Mouse (Mus musculus): ENCODE results near the gene Yeats4. TPM values are rescaled to one million over a fixed set of nuclear protein-coding genes. Genes with fewer than 3 reads are reported as not detected.
A peak's percentile ranks its signal among the peaks of the same experiment; 100 is the strongest.

Yeats4 gene
- polyA plus RNA-seq, 1 experiment: 27.8 TPM

- Histone ChIP-seq H3ac (ENCODE audit: control insufficient read depth, insufficient read length) (no peak overlapping the region), H3K27me3 (ENCODE audit: control insufficient read depth, insufficient read depth, insufficient read length) (peaks cover 35% of the 10 kb centered on the region), H3K4me3 (no peak overlapping the region), H3K36me3 (ENCODE audit: control insufficient read depth, insufficient read depth) (no peaks in the 10 kb centered on the region), H3K79me2 (ENCODE audit: control insufficient read depth, insufficient read depth) (no peaks in the 10 kb centered on the region), H3K4me2 (ENCODE audit: low read depth) (no peak overlapping the region)
- TF ChIP-seq REST (IDR thresholded peaks at IDR 0.05; ENCODE audit: insufficient read depth, insufficient read length) (no peak), MYOD1 (IDR thresholded peaks at IDR 0.05; ENCODE audit: control insufficient read depth in 1 of 3, insufficient read length in 2 of 3, low read depth in 2 of 3) (no peak), MYOG (IDR thresholded peaks at IDR 0.05; ENCODE audit: control insufficient read depth in 1 of 3, insufficient read depth in 1 of 3, insufficient read length in 2 of 3, low read depth in 2 of 3) (no peak), TCF12 (IDR thresholded peaks at IDR 0.05; ENCODE audit: insufficient read depth, poor library complexity, severe bottlenecking) (no peak), TCF3 (IDR thresholded peaks at IDR 0.05; ENCODE audit: insufficient read length, low read depth) (no peak), CEBPB (IDR thresholded peaks at IDR 0.05; ENCODE audit: insufficient read depth, poor library complexity, severe bottlenecking) (no peak), USF1 (IDR thresholded peaks at IDR 0.05; ENCODE audit: low read depth) (no peak), POLR2A (IDR thresholded peaks at IDR 0.05; ENCODE audit: insufficient read length, low read depth) (no peak), E2F4 (IDR thresholded peaks at IDR 0.05; ENCODE audit: insufficient read depth) (no peak), MAX (IDR thresholded peaks at IDR 0.05; ENCODE audit: low read depth) (no peak)
Measured at GRCm38 (mm10) chr10:117235866-117236265, 11.6 kb upstream of the Yeats4 start.

GRCm38 (mm10) chr10:117234825-117235224, 10.5 kb upstream of the Yeats4 start:
- TF ChIP-seq CEBPB (IDR thresholded peaks at IDR 0.05; ENCODE audit: insufficient read depth, poor library complexity, severe bottlenecking) (no peak), TCF3 (IDR thresholded peaks at IDR 0.05; ENCODE audit: insufficient read length, low read depth) (no peak), MYOD1 (IDR thresholded peaks at IDR 0.05; ENCODE audit: control insufficient read depth in 1 of 3, insufficient read length in 2 of 3, low read depth in 2 of 3) (no peak), USF1 (IDR thresholded peaks at IDR 0.05; ENCODE audit: low read depth) (no peak), MAX (IDR thresholded peaks at IDR 0.05; ENCODE audit: low read depth) (no peak)
- H3K4me3 ChIP-seq: no peak overlapping the region
- peaks cover 33% of the 10 kb centered on the region for H3K27me3 ChIP-seq (ENCODE audit: control insufficient read depth, insufficient read depth, insufficient read length)
- no peaks in the 10 kb centered on the region for H3K36me3 ChIP-seq (ENCODE audit: control insufficient read depth, insufficient read depth)
- no peak overlapping the region for H3ac ChIP-seq (ENCODE audit: control insufficient read depth, insufficient read length)
- no peak overlapping the region for H3K4me2 ChIP-seq (ENCODE audit: low read depth)
- no peaks in the 10 kb centered on the region for H3K79me2 ChIP-seq (ENCODE audit: control insufficient read depth, insufficient read depth)

- Histone ChIP-seq H3K4me3 (no peak overlapping the region), H3K4me2 (ENCODE audit: low read depth) (no peak overlapping the region), H3K79me2 (ENCODE audit: control insufficient read depth, insufficient read depth) (no peaks in the 10 kb centered on the region), H3K27me3 (ENCODE audit: control insufficient read depth, insufficient read depth, insufficient read length) (peaks cover 15% of the 10 kb centered on the region), H3K36me3 (ENCODE audit: control insufficient read depth, insufficient read depth) (no peaks in the 10 kb centered on the region), H3ac (ENCODE audit: control insufficient read depth, insufficient read length) (no peak overlapping the region)
- TF ChIP-seq MYOD1 (IDR thresholded peaks at IDR 0.05; ENCODE audit: control insufficient read depth in 1 of 3, insufficient read length in 2 of 3, low read depth in 2 of 3) (no peak), MAX (IDR thresholded peaks at IDR 0.05; ENCODE audit: low read depth) (no peak), SRF (IDR thresholded peaks at IDR 0.05; ENCODE audit: control insufficient read depth, insufficient read length, low read depth) (no peak), REST (IDR thresholded peaks at IDR 0.05; ENCODE audit: insufficient read depth, insufficient read length) (no peak), POLR2AphosphoS2 (IDR thresholded peaks at IDR 0.05; ENCODE audit: insufficient read length, low read depth) (no peak), POLR2A (IDR thresholded peaks at IDR 0.05; ENCODE audit: insufficient read length, low read depth) (no peak), E2F4 (IDR thresholded peaks at IDR 0.05; ENCODE audit: insufficient read depth) (no peak), CEBPB (IDR thresholded peaks at IDR 0.05; ENCODE audit: insufficient read depth, poor library complexity, severe bottlenecking) (no peak), MYOG (IDR thresholded peaks at IDR 0.05; ENCODE audit: control insufficient read depth in 1 of 3, insufficient read depth in 1 of 3, insufficient read length in 2 of 3, low read depth in 2 of 3) (no peak), USF1 (IDR thresholded peaks at IDR 0.05; ENCODE audit: low read depth) (no peak)
Measured at GRCm38 (mm10) chr10:117229826-117230225, 5.5 kb upstream of the Yeats4 start.

- H3K79me2 ChIP-seq (ENCODE audit: control insufficient read depth, insufficient read depth): peaks cover 22% of the 10 kb centered on the region
- peaks cover 10% of the 10 kb centered on the region for H3K36me3 ChIP-seq (ENCODE audit: control insufficient read depth, insufficient read depth)
- H3K27me3 ChIP-seq (ENCODE audit: control insufficient read depth, insufficient read depth, insufficient read length): peaks cover 6% of the 10 kb centered on the region
- no peak for TF ChIP-seq POLR2AphosphoS2 (IDR thresholded peaks at IDR 0.05; ENCODE audit: insufficient read length, low read depth)
- no peak for TF ChIP-seq MYOG (IDR thresholded peaks at IDR 0.05; ENCODE audit: control insufficient read depth in 1 of 3, insufficient read depth in 1 of 3, insufficient read length in 2 of 3, low read depth in 2 of 3)
- no peak for TF ChIP-seq TCF3 (IDR thresholded peaks at IDR 0.05; ENCODE audit: insufficient read length, low read depth)
- TF ChIP-seq CEBPB (IDR thresholded peaks at IDR 0.05; ENCODE audit: insufficient read depth, poor library complexity, severe bottlenecking): no peak
- H3K4me3 ChIP-seq: no peak overlapping the region
- H3K4me2 ChIP-seq (ENCODE audit: low read depth): no peak overlapping the region
- H3ac ChIP-seq (ENCODE audit: control insufficient read depth, insufficient read length): no peak overlapping the region
Measured at GRCm38 (mm10) chr10:117226002-117226401, 1.7 kb upstream of the Yeats4 start.

- peaks cover 5% of the 10 kb centered on the region for H3K27me3 ChIP-seq (ENCODE audit: control insufficient read depth, insufficient read depth, insufficient read length)
- no peak overlapping the region for H3ac ChIP-seq (ENCODE audit: control insufficient read depth, insufficient read length)
- H3K36me3 ChIP-seq (ENCODE audit: control insufficient read depth, insufficient read depth): peaks cover 16% of the 10 kb centered on the region
- peaks cover 22% of the 10 kb centered on the region for H3K79me2 ChIP-seq (ENCODE audit: control insufficient read depth, insufficient read depth)
- TF ChIP-seq USF1 (IDR thresholded peaks at IDR 0.05; ENCODE audit: low read depth): no peak
- no peak for TF ChIP-seq MAX (IDR thresholded peaks at IDR 0.05; ENCODE audit: low read depth)
- TF ChIP-seq E2F4 (IDR thresholded peaks at IDR 0.05; ENCODE audit: insufficient read depth): no peak
- TF ChIP-seq CEBPB (IDR thresholded peaks at IDR 0.05; ENCODE audit: insufficient read depth, poor library complexity, severe bottlenecking): no peak
- no peak for TF ChIP-seq TCF12 (IDR thresholded peaks at IDR 0.05; ENCODE audit: insufficient read depth, poor library complexity, severe bottlenecking)
- no peak for TF ChIP-seq SRF (IDR thresholded peaks at IDR 0.05; ENCODE audit: control insufficient read depth, insufficient read length, low read depth)
- no peak for TF ChIP-seq MYOG (IDR thresholded peaks at IDR 0.05; ENCODE audit: control insufficient read depth in 1 of 3, insufficient read depth in 1 of 3, insufficient read length in 2 of 3, low read depth in 2 of 3)
- TF ChIP-seq MYOD1 (IDR thresholded peaks at IDR 0.05; ENCODE audit: control insufficient read depth in 1 of 3, insufficient read length in 2 of 3, low read depth in 2 of 3): no peak
- TF ChIP-seq POLR2AphosphoS2 (IDR thresholded peaks at IDR 0.05; ENCODE audit: insufficient read length, low read depth): no peak
- peak overlapping the region; percentile 52 for H3K4me3 ChIP-seq
- H3K4me2 ChIP-seq (ENCODE audit: low read depth): peak overlapping the region; percentile 94
Measured at GRCm38 (mm10) chr10:117225094-117225493, 787 bp upstream of the Yeats4 start.

All from myocyte (in vitro differentiated cells).